In the genomic region with DNA sequence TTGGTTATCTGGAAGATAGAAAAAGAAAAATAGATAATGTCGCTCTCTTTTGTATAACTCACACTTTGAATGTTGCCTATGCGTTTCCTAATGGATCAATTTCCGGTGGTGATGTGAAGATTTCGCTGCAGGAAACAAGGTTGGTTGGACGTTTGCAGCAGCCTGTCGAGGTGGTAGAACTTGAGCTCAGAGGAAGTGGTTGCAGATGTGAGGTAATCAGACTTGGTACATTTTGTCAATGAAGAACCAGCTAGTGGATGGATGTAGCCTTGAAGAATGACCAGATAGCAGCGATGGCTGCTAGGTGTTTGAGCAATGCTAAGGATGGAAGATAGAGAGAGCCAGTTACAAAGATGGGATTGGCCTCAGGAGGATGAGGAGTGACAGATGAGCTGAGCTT, we compare ENCODE assay signal across 20 mouse cellular contexts. TPM values are rescaled to one million over a fixed set of nuclear protein-coding genes. Genes with fewer than 3 reads are reported as not detected.
DNase-seq lines count a peak whose midpoint lies in the region; ATAC-seq lines count a peak whose summit lies in the region.
"Had no signal": no experiment of that assay in that cellular context is flagged by ENCODE, and none has a peak within 500 bp of the region (broad histone marks: within the 10 kb centered on the region; RNA-seq: fewer than 3 reads in every experiment).

No protein-coding gene starts in this region.

- WGBS in hindbrain, embryonic 10.5 days = 91% methylated on average over 7 of the region's 7 CpGs

- H3K4me3 ChIP-seq in hindbrain, embryonic 10.5 days = no peak overlapping the region
- H3K4me3 ChIP-seq: embryonic facial prominence, embryonic 10.5 days; embryonic facial prominence, embryonic 12.5 days; forebrain, embryonic 12.5 days had no signal

- H3K4me1 ChIP-seq in hindbrain, embryonic 10.5 days (replicated peaks) = no peaks in the 10 kb centered on the region
- H3K4me1 ChIP-seq: embryonic facial prominence, embryonic 10.5 days; embryonic facial prominence, embryonic 12.5 days; forebrain, embryonic 12.5 days had no signal

- H3K9me3 ChIP-seq in hindbrain, embryonic 10.5 days = no peaks in the 10 kb centered on the region
- H3K9me3 ChIP-seq: embryonic facial prominence, embryonic 10.5 days; embryonic facial prominence, embryonic 12.5 days; forebrain, embryonic 12.5 days had no signal

- no peak overlapping the region for H3K27ac ChIP-seq in hindbrain, embryonic 10.5 days
- H3K27ac ChIP-seq: embryonic facial prominence, embryonic 10.5 days; embryonic facial prominence, embryonic 12.5 days; forebrain, embryonic 12.5 days had no signal

- ATAC-seq in common myeloid progenitor, adult 5-6 weeks (replicated peaks; ENCODE audit: low read depth, poor library complexity, severe bottlenecking) = 0 out of 2 replicates have a peak, but pooled peaks have one; percentile 15
- peak; percentile 87 for ATAC-seq in megakaryocyte, adult 5-6 weeks (ENCODE audit: poor library complexity, severe bottlenecking)
- ATAC-seq in CD4-positive, CD25-positive, alpha-beta regulatory T cell, adult 4 months = no peak
- ATAC-seq: forebrain, embryonic 14.5 days; forebrain, embryonic 16.5 days had no signal

- H3K27me3 ChIP-seq in hindbrain, embryonic 10.5 days (ENCODE audit: insufficient read depth, poor library complexity, severe bottlenecking) = no peaks in the 10 kb centered on the region
- H3K27me3 ChIP-seq: embryonic facial prominence, embryonic 12.5 days; forebrain, embryonic 12.5 days had no signal

- no peaks in the 10 kb centered on the region for H3K36me3 ChIP-seq in hindbrain, embryonic 10.5 days
- H3K36me3 ChIP-seq: embryonic facial prominence, embryonic 10.5 days; embryonic facial prominence, embryonic 12.5 days; forebrain, embryonic 12.5 days had no signal

- no peak for DNase-seq in hindbrain, embryonic 10.5 days (ENCODE audit: low spot score)
- no peak for DNase-seq in heart, adult 18-20 months
- DNase-seq: adrenal gland, adult 2 months; adrenal gland, postnatal 10 days; adrenal gland, postnatal 25 days; cerebellum, adult 11 months; cerebellum, adult 18-20 months; cerebellum, adult 8-10 months; cerebellum, adult 9-11 months; cerebellum, postnatal 14 days; cerebellum, postnatal 36 days had no signal

RNA-seq across cellular contexts. Expression of gene Slc35d3, which starts 46.5 kb away (rescaled TPM):
- total RNA-seq in common myeloid progenitor, adult 5-6 weeks (2017) = 5.8 and 7.0 TPM in 2 replicates
- total RNA-seq in megakaryocyte, adult 5-6 weeks (2015) = not detected in 2 replicates
- total RNA-seq in megakaryocyte, adult 5-6 weeks (2017) = 0.07 and 0.24 TPM in 2 replicates
- polyA plus RNA-seq in CD4-positive, CD25-positive, alpha-beta regulatory T cell, adult 4 months (2017; shearing (Covaris generic)) = not detected
- 0.71 and 0.78 TPM in 2 replicates for polyA plus RNA-seq in hindbrain, embryonic 10.5 days (2016; fragmentation: Nextera tagmentation; extraction: Ambion mirVana)
- not detected for total RNA-seq in heart, adult 18-20 months (2021)
- total RNA-seq: MEL had no signal
